Mouse (Mus musculus) hematopoietic stem cell, adult 5-6 weeks (primary cell): ENCODE results near the gene Plek. TPM values are rescaled to one million over a fixed set of nuclear protein-coding genes. Genes with fewer than 3 reads are reported as not detected.

Source experiments
- ATAC-seq, 2 experiments: fragments of 125-278 bp in 1 of 2; replicated peaks in 1 of 2; 2 replicates each; pipeline ENCODE4 v1.8.0; 2016 to 2017; ENCODE audit warnings: inconsistent platforms in 2 of 2, mild to moderate bottlenecking in 2 of 2, moderate number of reproducible peaks in 2 of 2, low read depth in 1 of 2, moderate TSS enrichment in 1 of 2; ENCODE audit not compliant: low FRiP score in 2 of 2, poor library complexity in 2 of 2, severe bottlenecking in 2 of 2, insufficient read depth in 1 of 2, low TSS enrichment in 1 of 2
- total RNA-seq: library from RNA; stranded (forward); fragments of 172-1452, 232-1000 nt; gene quantifications from 2 replicates; pipeline ENCODE4 v1.2.3, GENCODE M21; 2017

The Plek gene
- total RNA-seq, 1 experiment from 2014 or later = 168 TPM

DNA sequence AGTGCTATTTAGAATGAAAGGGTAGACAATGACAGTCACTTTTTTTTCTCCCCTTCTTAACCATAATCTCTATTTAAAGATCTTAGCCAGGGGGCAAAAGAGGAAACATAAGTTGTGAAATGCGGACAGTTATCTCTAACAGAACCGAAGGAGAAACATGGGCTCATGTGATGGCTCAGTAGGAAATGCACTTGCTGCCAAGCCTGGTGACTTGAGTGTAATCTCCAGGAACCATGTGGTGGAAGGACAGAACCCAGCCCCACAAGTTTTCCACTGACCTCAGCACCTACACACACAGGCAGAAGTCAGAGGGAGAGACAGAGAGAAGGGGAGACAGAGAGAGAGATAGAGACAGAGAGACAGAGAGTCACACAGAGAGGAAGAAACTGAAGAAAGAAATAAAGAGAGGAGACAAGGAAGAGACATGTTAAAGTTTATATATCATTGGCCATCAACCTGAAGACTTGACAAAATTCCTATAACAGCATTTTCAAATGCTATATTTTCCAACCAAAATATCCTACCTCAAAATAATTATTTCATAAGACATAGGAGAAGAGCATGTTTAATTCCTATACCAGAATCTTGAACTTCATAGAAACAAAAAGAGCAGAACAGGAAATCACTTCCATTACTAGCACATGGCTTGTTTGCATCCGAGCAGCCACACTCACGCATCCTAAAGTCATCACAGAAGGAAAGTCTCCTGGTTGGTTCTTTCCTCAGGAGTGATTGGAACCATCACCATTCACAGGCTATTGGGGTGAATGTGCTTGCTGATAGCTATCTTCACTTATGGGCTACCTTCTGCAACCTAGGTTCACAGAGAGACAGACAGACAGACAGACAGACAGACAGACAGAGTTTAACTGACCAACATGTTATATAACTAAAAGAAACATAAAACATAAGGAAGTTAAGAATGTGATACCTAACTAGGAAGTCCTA is 47.0 kb downstream of the Plek start:
- ATAC-seq = peak; percentile 72 to 75

DNA sequence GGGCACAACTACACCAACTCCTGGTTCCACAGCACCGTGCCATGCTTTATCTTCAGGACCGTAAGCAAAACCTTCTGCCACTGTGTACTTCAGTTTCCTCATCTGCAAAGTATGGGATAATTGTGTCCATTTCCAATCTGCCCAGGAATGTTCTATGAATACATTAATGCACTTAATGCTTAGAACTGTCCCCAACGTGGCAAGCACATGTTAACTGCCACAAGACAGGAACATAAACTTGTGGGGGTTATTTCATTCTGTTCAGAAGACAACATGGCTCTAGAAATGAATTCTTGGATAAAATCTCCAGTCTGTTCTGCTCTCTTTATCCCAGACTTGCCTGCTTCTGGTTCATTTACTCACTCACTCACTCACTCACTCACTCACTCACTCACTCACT is 48.4 kb downstream of the Plek start:
- ATAC-seq = no peak

DNA sequence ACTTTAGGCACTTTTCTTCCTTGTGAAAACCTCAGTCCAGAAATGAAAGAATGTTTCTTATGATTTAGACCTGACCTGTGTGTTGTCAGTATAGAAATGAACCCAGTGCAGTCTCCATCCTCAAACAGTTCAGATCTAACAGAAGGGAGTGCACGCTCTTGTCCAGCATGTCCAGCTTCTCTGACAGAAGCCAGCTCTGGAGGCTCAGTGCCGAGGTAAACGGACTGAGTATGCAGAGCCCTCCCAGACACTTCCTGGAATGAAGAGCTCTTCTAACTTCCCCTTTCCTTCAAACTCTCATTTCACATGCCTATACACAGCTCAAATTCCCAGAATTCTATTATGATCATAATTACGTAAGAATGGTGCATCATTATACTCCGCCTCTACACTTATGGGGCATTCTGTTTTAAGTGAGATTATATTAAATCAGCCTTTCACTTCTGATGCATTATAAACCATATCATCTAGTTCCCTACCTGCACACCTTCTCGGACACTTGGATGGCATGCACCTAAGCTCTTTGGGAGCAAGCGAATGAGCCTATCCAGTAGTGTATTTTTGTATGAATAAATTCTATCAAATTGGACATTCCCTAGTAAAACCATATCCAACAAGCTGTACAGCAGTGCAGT is 49.3 kb downstream of the Plek start:
- ATAC-seq = peak; percentile 34 to 40; a peak in 3 of 4 replicates

DNA sequence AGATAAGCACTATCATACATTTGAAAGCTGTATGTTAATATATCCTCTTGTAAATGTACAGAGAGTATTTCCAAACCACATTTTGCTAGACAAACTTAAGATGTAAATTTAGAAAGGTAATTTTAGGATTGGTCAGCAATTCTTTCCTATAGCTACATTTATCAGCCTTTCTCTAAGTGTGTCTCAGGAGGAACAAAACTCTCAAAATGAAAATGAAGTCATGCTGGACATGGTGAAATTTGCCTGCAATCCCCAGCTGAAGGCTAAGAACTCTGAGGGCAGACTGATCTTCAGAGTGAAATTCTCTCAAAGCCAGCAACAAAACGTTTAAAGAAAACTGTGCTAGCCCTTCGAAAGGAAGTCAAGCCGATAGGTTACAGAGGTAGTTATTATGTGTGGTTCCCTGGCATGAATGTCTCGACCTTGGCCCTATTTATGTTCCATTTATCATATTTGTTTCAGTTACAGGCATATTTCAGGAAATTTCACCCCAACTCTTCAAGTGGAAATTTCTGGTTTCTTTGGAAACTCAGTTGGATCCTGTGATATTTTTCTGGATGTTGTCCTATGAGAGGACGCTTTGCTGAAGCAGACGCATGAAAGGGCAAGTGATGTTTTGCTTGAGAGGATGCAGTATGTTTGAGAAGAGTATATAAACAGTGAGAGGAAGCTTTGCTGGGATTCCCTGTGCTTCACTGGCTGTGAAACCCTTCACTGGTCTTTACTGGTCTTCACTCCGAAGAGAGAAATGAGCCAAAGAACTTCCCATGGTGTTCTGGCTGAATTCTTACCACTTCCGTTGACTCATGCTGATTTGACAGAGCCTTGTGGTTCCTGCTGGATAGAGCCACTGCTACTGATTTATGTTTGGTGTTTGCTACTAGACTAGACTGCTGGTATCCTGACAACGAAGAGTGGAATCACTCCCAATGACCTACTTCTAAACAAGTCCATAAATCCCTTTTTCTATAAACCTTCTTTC is 51.5 kb downstream of the Plek start:
- peak; percentile 29 to 37 for ATAC-seq

DNA sequence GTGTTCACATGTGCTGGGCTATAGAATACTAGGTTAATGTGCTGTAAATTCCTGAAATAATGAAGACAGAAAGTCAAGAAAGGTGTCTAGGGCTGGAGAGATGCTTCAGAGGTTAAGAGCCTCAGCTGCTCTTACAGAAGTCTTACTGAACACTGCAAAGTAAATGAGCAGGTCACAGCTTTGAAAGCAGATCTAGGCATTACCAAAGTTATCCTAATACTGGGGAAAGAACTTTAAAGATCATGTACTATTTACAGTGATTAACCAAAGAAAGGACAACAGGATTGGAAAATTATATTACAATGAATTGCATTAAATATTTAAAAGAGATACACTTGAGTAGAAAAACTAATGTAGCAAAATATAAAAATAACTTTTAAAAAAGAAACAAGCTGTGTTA is 52.2 kb downstream of the Plek start:
- ATAC-seq = no peak

DNA sequence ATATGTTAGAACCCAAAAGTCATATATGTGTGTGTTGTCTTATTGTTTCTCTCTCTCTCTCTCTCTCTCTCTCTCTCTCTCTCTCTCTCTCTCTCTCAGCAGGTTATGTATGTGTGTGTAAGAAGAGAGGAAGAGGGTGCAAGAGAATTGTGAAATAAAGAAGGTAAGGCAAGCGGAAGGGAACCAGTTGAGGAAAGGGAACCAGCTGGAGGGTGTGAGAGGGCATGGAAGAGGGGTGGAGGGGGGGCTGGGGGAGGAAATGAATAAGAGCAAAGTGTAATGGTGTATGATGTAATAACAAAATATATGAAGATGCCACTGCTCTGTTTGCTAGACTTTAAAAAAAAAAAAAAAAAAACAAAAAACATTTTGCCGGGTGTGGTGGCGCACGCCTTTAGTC is 52.8 kb downstream of the Plek start:
- ATAC-seq = peak; percentile 12 to 15; a peak in 1 of 4 replicates

DNA sequence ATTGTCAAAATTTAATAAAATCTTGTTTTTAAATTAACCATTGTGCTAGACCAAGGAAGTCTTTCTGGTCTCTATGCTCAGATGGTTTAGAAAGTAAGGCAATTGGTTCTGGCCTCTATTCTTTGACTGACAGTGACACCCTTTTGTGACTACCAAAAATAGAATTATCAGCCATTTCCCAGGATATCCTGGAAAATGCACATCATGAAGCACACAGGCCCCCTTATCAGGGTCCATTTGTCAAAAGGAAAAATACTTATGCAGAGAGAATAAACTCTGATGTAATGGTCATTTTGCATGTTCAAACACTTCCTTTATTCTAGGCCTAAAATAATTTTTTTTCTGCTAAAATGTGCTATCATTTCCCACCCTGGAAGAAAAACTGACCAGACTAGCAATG is 54.7 kb downstream of the Plek start:
- ATAC-seq = no peak

DNA sequence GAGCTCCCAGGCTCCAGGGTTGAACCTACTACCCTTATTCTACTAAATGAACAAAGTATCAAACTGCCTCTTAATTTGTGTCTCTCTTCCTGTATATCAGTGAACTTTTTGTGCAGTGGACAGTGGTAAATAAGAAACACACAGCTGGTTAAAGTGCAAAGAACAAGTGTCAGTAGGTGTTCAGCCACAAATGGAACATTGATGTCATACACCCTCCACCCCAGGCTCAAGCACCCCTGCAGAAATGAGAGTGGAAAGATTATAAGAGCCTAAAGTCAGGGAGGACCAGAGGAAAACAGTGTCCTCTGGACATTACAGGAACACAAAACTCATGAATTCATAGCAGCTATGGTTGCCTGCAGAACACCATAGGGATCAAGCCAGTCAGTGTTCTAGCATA is 55.4 kb downstream of the Plek start:
- no peak for ATAC-seq

DNA sequence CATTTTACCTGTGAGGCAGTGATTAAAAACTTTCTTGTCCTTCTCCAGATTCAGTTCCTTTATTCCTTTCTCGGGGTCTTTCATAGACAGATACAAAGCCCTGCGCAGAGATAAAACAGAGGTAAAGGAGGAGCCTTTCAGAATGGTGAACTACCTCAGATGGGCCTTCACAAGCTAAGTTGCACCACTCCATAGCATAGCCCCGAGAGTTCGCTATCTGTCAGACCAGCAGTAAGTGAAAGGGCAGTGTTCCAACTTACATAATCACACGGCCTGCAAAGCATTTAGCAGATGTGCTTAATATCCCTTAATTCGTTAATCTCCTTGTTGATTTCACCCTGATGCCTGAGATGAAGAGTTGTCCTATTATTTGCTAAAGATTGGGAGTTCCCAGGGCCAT is 59.3 kb downstream of the Plek start:
- no peak for ATAC-seq

DNA sequence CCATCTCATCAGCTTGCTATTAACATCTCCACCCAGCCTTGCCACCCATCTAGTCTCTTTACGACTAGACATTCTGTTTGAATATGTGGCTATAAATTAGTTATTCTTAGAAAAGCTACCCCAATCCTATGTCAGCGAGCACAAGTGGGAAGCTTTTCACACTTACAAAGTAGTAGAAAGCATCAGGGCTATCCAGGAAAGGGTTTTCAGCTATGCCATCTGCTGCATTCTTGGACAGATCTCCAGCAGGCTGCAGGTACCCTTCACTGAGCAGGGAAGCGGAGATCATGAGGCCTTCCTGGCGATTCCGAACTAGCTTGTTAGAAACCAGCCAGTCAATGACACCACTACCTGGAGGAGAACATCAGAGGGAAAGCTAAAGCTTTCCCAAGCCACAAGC is 62.3 kb downstream of the Plek start:
- no peak for ATAC-seq

DNA sequence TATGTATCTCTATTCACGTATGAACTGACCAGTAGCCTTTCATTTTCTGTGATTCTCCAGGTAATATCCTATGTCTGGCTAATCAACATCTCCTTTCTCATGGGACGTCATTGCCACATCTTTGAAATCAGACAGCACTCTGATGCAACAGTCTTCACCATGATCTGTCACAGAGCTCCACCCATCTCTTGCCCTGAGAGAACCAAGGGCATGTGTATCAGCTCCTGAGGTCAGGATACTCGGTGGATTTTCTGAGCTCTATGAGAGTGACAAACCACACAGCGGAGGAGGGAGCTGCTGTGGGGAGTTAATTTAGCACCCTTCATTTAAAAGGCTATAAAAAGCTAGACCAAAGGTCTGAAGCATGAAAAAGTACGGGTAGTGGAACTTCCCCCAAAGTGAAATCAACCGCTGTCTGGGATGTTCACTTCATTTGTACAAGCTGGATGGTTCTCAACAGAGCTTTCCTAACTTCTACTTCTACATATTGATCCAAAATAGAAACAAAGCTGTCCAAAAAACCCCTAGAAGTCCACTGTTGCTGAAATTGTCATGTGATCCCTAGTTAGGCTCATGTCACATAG is 64.3 kb downstream of the Plek start:
- ATAC-seq = peak; percentile 49 to 59

DNA sequence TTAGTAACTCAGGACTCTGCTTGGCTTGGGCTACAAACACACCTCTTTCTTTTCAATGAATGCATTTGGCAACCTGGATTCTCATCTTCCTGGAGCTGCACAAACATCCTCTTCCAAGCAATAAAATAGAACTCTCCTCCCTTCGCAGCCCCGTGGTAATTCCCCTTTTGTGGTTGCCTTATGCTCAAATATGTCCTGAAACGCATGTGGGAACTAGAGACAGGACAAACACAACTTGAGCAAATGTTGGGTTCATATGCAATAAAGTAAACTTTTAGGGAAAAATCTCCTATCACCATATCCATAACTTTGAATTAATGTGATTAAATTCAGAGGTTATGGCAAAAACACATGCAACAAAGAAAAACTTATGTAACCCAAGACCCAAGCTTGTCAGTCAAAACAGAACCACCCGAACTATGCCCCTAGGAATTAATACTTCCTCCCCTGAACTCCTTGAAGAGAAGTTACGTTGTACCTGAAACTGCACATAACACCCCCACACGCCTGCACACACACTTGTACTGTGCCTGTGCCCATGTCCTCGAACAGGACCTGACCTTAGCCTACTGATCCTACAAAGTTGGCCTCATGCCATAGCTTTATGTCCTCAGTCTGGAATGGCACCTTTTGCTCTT is 65.5 kb downstream of the Plek start:
- 0 out of 4 replicates have a peak, but pooled peaks have one; percentile 8 to 23 for ATAC-seq

DNA sequence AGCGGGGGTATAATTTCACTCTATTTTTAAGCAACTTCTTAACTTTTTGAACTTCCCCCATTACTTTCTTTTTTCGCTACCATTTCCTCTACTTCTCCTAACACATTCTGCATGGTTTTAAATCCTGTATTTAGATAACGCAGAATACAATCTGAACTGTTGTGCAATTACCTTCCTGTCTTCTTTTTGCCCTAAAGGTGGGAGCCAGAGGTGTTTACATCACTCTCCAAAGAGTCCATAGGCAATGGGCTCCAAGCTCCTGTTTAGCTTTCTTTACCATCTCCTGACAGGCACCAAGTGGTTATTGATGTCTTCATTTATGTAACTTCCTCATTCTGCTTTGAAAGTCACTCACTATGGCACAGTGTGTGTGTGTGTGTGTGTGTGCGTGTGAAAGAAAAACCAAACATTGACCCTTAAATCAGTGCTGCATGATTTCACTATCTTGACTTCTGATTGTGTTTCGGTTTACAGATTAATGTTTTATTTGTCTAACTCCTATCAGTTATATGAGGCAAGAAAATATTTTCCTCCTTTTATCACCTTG is 73.9 kb downstream of the Plek start:
- peak; percentile 60 to 67 for ATAC-seq

DNA sequence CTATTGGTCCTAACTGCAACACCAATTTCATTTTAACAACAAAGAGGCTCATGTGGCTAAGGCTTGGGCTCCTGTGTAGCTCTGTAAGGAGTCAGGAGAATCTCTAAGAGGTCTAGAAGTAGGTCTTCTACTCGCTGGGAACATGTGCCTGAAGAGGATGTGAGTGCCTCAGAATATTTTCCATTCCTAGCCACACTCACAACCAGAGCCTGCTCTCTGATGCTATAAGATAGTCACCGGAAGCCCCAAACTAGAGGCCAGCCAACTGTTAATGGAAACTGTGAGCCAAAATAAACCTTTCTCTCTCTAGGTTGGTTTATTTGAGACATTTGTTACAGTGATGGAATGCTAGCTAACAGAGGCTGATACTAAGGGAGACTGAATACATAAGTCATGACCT is 74.6 kb downstream of the Plek start:
- peak; percentile 11 to 38; a peak in 3 of 4 replicates for ATAC-seq

DNA sequence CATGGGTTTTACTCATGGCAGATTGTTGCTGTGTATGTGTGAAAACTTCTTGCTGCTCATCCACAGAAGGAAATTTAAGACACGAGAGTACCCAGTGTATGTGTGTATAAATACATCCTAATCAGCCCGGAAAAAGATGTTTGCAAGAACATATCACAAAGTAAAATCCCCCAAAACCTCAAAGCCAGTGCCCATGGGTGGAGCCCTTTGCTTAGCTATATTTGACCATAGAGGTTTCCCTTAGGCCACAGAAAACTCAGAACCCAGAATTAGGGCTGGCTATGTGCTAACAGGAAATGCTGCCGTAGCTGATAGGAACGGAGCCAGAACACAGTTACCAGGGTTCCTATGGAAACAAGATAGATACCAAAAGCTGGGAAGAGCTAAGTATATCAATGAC is 75.2 kb downstream of the Plek start:
- peak; percentile 80 to 86 for ATAC-seq

DNA sequence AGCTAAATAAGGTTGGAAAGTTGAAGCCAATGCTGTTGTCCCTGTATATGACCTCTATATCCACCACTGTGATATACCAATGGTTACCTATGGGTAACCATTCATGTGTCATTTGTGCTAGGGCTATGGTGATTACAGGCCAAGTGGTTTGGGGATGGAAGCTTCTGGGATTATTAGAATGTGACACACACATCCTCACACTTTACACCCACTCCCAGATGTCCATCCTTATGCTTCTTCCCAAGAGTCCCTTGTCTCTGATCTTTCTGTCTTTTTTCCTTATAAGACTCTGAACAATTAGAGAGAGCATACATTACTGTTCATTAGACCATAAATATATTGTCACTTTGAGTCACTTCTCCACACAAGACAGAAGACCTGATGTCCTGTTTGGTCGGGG is 79.1 kb downstream of the Plek start:
- ATAC-seq = no peak
